Mouse (Mus musculus) right cerebral cortex, postnatal 36 days (tissue): ENCODE measurements around the gene Olfr178.

ENCODE experiments used
- DNase-seq, 2 experiments: peaks; one replicate each; pipeline ENCODE4 v3.0.0; 2022; ENCODE audit warnings: low spot score in 2 of 2, mixed read lengths in 1 of 2

Olfr178 gene

GRCm38 (mm10) chr16:58891963-58892362, at the start of gene Olfr178:
Gene Olfr178, minus strand, starts transcription at chr16:58892063.
- DNase-seq, result no peak

DNA sequence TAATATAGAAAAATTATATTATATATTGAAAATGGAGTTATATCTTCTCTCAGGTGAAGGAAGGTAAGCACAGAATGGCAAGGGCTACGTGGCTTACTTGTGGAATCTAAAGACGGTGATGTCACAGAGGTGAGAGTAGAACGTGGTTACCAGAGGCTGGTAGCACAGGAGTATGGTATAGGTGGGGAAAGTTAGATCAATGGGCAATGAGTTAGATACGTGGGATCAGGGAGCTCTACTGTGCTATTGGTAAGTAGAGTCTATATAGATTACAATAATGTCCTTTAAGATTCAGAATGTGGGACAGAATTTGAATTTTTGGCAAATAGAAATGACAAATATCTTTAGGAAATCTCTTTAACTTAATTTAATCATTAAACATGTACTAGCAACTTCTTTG, 37.4 kb upstream of the Olfr178 start, which contains the start of gene Olfr180:
Gene Olfr180 (minus strand): TSS at position 101 of the 400 bp plus-strand sequence.
- no peak for DNase-seq

GRCm38 (mm10) chr16:58928655-58929054, 36.8 kb upstream of the Olfr178 start, which contains the start of gene Olfr181:
Gene Olfr181, minus strand, starts transcription at chr16:58928755.
- DNase-seq, result no peak

- DNase-seq, result no peak
These were observed 7.4 kb downstream of the Olfr178 start for GRCm38 (mm10) chr16:58884416-58884815.

- no peak for DNase-seq
These were observed 17.2 kb downstream of the Olfr178 start, which contains the start of gene Olfr177 for GRCm38 (mm10) chr16:58874668-58875067. Gene Olfr177, minus strand, starts transcription at chr16:58874768.

DNA sequence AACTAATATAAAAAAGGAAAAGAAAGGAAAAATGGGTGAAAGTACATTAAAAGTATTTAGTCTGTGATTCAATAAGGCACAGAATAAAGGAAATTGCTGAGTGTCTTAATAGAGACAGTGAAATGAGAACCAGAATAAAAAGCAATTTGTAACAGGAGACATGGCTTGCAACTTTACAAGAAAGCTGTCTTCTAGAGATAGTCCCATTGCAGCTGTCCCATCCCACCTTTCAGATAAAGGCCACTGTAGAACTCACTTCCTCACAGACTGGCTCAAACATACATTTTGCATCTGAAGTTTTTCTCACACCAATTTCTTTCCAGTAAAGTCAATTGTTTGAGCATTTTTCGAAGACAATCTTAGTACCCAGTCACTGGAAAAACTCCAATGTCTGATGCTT, 30.4 kb downstream of the Olfr178 start:
- no peak for DNase-seq

- no peak for DNase-seq
These were observed 31.7 kb downstream of the Olfr178 start for GRCm38 (mm10) chr16:58860032-58860737.
